Mouse (Mus musculus): ENCODE results near the gene Pde4b. TPM values are rescaled to one million over a fixed set of nuclear protein-coding genes. Genes with fewer than 3 reads are reported as not detected.

The Pde4b gene
- polyA plus RNA-seq, 1 experiment, result 78.9 TPM

DNA sequence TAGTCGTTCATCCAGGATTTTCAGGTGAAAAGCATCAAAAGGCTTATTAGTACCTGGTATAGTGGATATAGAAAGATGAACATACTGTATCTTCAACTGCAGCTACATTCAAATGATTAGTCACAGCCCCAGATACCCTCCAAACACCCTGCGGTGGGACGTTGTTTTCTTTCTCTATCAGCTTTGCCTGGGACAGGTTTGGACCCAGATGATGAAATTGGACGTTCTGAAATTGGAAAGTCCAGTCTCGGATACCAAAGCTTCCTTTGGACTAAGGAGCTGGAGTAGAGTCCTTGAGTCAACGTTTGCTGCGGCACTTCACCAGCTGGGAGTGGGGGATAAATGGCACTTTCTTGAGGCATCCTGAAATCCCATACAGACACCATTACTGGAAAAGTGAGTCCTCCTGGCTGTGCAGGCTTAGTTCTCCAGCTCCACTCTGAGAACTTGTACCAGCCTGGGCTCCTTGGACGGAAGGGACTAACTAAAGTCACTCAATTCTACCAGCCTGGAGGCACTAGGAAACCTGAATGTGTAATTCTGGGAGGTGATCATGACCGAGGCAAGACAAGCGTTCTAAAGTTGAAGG, 487.4 kb downstream of the Pde4b start:
- Histone ChIP-seq H3K27me3 (ENCODE audit: control insufficient read depth, insufficient read depth, low read length) (no peaks in the 10 kb centered on the region), H3K27ac (ENCODE audit: insufficient read depth, low read length) (no peak overlapping the region; the same call in 1 of the 2 replicates), H3K4me1 (ENCODE audit: control insufficient read depth, insufficient read depth, low read length) (peaks cover 23% of the 10 kb centered on the region), H3K4me3 (replicated peaks; ENCODE audit: insufficient read depth, low read depth, low read length) (no peak overlapping the region)
- no peak for DNase-seq
- WGBS, result 82% methylated on average over 10 of the region's 10 CpGs
- no peak for TF ChIP-seq POLR2A (IDR thresholded peaks at IDR 0.05; ENCODE audit: borderline replicate concordance, insufficient read depth, low read length)
- no peak for TF ChIP-seq CTCF (IDR thresholded peaks at IDR 0.05; ENCODE audit: borderline replicate concordance, insufficient read depth, low read depth, low read length)

DNA sequence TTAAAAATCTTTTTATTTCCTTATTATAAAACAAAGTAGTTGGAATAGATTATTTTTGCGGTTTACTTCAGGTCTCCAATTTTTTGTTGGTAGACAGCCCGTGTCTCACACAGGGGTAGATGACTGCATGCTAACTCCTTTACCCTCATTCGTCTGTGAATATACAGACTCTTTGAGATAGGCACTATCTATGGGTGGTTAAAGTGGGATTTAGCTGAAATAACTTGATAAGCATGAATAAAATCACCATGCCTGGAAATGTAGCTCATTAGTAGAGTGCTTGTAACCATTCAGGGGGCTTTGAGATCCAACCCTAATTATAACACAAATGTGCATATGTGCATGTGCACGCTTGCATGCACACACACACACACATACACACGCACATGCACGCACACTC, 488.8 kb downstream of the Pde4b start:
- WGBS, result 92% methylated on average over 6 of the region's 6 CpGs
- Histone ChIP-seq H3K4me3 (replicated peaks; ENCODE audit: insufficient read depth, low read depth, low read length) (no peak overlapping the region), H3K4me1 (ENCODE audit: control insufficient read depth, insufficient read depth, low read length) (peaks cover 16% of the 10 kb centered on the region), H3K27me3 (ENCODE audit: control insufficient read depth, insufficient read depth, low read length) (no peaks in the 10 kb centered on the region), H3K27ac (ENCODE audit: insufficient read depth, low read length) (no peak overlapping the region)
- DNase-seq, result no peak
- no peak for TF ChIP-seq CTCF (IDR thresholded peaks at IDR 0.05; ENCODE audit: borderline replicate concordance, insufficient read depth, low read depth, low read length)
- TF ChIP-seq POLR2A (IDR thresholded peaks at IDR 0.05; ENCODE audit: borderline replicate concordance, insufficient read depth, low read length), result no peak

DNA sequence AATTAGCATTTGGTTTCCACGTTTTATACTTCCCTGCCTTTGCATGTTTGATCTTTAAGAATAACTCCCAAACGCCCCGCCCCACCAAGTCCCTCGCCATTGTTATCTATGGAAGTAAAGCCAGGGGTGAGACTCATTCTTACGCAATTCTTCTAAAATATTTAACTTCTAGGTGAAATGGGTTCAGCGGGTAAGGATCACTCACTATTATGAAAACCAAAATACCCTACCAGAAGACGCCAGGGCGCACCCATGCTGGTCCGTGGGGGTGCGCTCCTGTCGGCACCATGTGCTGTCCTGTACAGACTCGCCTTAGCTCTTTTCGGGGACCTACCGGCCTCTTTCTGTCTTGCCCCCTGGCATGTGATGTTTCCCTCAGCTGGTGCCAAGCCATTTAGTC, 490.3 kb downstream of the Pde4b start:
- no peak overlapping the region for H3K4me3 ChIP-seq (replicated peaks; ENCODE audit: insufficient read depth, low read depth, low read length)

DNA sequence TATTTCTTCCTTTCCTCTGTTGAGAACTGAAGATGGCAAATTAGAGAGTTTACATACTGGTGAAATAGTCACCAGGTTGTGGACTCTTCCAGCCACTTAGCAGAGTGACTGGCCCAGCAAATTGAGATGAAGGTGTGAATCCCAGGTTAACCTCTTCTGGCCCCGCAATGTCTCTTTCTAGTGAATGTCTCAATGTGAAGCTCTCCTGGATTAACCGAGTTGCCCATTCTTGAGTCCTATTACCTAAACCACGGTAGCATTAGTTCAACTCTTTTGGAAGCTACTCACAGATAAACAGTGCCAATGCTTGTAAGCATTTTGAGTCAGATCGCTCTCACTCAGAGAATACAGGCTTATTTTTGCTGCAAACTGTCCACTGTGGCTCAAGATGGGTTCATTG, 491.7 kb downstream of the Pde4b start:
- DNase-seq, result no peak
- WGBS, result 85% methylated on average over 4 of the region's 4 CpGs

More for the DNA sequence above, 490.3 kb downstream of the Pde4b start:
- no peak for DNase-seq
- 84% methylated on average over 14 of the region's 14 CpGs for WGBS
- Histone ChIP-seq H3K27me3 (ENCODE audit: control insufficient read depth, insufficient read depth, low read length) (no peaks in the 10 kb centered on the region), H3K27ac (ENCODE audit: insufficient read depth, low read length) (no peak overlapping the region), H3K4me1 (ENCODE audit: control insufficient read depth, insufficient read depth, low read length) (peaks cover 20% of the 10 kb centered on the region)
- no peak for TF ChIP-seq POLR2A (IDR thresholded peaks at IDR 0.05; ENCODE audit: borderline replicate concordance, insufficient read depth, low read length)
- TF ChIP-seq CTCF (IDR thresholded peaks at IDR 0.05; ENCODE audit: borderline replicate concordance, insufficient read depth, low read depth, low read length), result no peak

DNA sequence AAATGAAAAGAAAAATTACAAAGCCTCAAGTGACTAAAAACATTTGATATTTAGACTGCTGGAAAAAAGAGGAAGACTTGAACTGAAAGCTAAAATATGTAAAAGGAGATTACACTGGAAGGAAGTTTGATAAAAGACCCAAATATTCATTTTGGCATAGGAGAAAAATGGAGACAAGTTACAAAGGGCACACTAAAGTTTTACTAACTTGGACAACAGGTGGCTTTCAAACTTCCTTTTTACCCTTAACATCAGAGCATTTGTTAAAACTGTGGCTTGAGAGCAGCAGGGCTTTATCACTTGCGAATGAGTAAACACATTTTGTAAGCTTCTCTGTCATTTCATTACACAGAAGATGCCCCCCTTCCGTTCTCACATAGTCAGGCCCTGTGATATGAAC, 492.4 kb downstream of the Pde4b start:
- 72% methylated on average over 2 of the region's 2 CpGs for WGBS
- Histone ChIP-seq H3K4me3 (replicated peaks; ENCODE audit: insufficient read depth, low read depth, low read length) (no peak overlapping the region), H3K27ac (ENCODE audit: insufficient read depth, low read length) (no peak overlapping the region), H3K4me1 (ENCODE audit: control insufficient read depth, insufficient read depth, low read length) (peaks cover 13% of the 10 kb centered on the region), H3K27me3 (ENCODE audit: control insufficient read depth, insufficient read depth, low read length) (no peaks in the 10 kb centered on the region)
- no peak for TF ChIP-seq POLR2A (IDR thresholded peaks at IDR 0.05; ENCODE audit: borderline replicate concordance, insufficient read depth, low read length)
- no peak for TF ChIP-seq CTCF (IDR thresholded peaks at IDR 0.05; ENCODE audit: borderline replicate concordance, insufficient read depth, low read depth, low read length)
- DNase-seq, result no peak

More for the DNA sequence above, 491.7 kb downstream of the Pde4b start:
- no peak for TF ChIP-seq POLR2A (IDR thresholded peaks at IDR 0.05; ENCODE audit: borderline replicate concordance, insufficient read depth, low read length)
- TF ChIP-seq CTCF (IDR thresholded peaks at IDR 0.05; ENCODE audit: borderline replicate concordance, insufficient read depth, low read depth, low read length), result no peak
- Histone ChIP-seq H3K4me1 (ENCODE audit: control insufficient read depth, insufficient read depth, low read length) (peaks cover 17% of the 10 kb centered on the region), H3K27ac (ENCODE audit: insufficient read depth, low read length) (no peak overlapping the region), H3K4me3 (replicated peaks; ENCODE audit: insufficient read depth, low read depth, low read length) (no peak overlapping the region), H3K27me3 (ENCODE audit: control insufficient read depth, insufficient read depth, low read length) (no peaks in the 10 kb centered on the region)

DNA sequence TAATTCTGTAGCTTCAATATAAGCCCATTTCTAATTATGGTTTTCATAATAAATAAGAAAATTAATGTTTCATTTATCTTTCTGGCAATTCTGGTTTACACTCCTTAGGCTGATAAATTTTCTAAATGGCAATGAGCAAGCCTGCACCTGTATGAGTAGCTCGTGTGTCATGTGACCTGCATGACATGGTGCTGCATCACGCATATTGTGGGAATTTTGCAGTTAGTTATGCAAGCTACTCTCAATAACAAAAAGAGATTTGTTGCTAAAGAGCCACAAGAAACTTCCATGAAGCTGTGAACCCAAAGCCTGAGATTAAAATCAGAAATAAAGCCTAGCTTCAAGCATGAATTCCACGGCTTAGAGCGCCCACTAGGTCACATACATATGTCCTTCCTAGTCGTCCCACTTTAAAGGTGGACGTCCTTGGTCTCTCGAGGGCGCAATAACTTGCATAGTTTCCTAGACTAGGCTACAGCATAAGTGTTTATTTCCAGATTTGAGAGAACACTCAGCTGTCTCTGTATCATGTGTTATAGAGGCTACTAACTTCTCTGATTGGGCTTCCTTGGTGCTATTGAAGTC, 494.9 kb downstream of the Pde4b start:
- Histone ChIP-seq H3K4me1 (ENCODE audit: control insufficient read depth, insufficient read depth, low read length) (peaks cover 9% of the 10 kb centered on the region), H3K27ac (ENCODE audit: insufficient read depth, low read length) (no peak overlapping the region), H3K27me3 (ENCODE audit: control insufficient read depth, insufficient read depth, low read length) (no peaks in the 10 kb centered on the region), H3K4me3 (replicated peaks; ENCODE audit: insufficient read depth, low read depth, low read length) (no peak overlapping the region)
- no peak for DNase-seq
- 92% methylated on average over 8 of the region's 8 CpGs for WGBS
- no peak for TF ChIP-seq POLR2A (IDR thresholded peaks at IDR 0.05; ENCODE audit: borderline replicate concordance, insufficient read depth, low read length)
- no peak for TF ChIP-seq CTCF (IDR thresholded peaks at IDR 0.05; ENCODE audit: borderline replicate concordance, insufficient read depth, low read depth, low read length)

DNA sequence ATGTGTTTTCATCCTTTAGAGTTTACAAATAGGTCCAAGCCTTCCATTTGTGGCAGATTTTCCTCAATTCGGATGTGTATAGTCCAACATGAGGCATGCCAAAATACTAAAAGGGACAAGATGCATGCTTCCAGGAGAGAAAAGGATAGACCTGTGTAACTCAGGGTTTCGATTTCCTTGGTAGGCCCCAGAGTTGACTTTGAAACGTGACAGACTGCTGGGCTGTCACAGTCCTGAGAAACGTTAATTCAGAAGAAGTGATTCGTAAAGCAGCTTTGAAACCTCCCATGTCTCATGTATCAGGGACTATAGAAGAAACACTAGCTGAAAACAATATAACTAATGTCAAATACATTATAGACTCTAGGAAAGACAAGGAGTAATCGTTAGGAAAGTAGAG, 495.6 kb downstream of the Pde4b start:
- peaks cover 9% of the 10 kb centered on the region for H3K4me1 ChIP-seq (ENCODE audit: control insufficient read depth, insufficient read depth, low read length)
- H3K4me3 ChIP-seq (replicated peaks; ENCODE audit: insufficient read depth, low read depth, low read length), result no peak overlapping the region
- TF ChIP-seq CTCF (IDR thresholded peaks at IDR 0.05; ENCODE audit: borderline replicate concordance, insufficient read depth, low read depth, low read length), result no peak
- TF ChIP-seq POLR2A (IDR thresholded peaks at IDR 0.05; ENCODE audit: borderline replicate concordance, insufficient read depth, low read length), result no peak
- 68% methylated on average over 6 of the region's 6 CpGs for whole genome bisulfite sequencing
- DNase-seq, result no peak
- no peak overlapping the region for H3K27ac ChIP-seq (ENCODE audit: insufficient read depth, low read length)
- H3K27me3 ChIP-seq (ENCODE audit: control insufficient read depth, insufficient read depth, low read length), result no peaks in the 10 kb centered on the region

DNA sequence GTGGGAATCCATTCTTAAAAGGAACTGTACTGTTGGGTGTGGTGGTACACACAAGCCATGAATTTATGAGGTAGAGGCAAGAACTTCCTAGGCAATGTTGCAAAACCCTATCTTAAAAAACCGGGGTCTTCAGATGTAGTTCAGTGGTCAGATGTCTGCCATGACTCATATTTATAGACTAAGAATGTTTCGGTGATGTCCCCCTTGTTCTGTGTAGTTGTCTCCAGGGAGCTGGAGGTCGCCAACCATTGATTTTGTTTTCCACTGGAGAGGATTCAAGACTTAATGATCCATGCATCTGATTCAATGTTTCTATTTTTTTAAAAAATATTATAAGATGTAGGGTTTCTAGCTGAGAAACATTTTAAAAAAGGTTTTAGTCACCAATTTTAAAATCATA, 496.1 kb downstream of the Pde4b start:
- H3K27ac ChIP-seq (ENCODE audit: insufficient read depth, low read length), result no peak overlapping the region
- H3K4me3 ChIP-seq (replicated peaks; ENCODE audit: insufficient read depth, low read depth, low read length), result no peak overlapping the region
- DNase-seq, result no peak
- TF ChIP-seq POLR2A (IDR thresholded peaks at IDR 0.05; ENCODE audit: borderline replicate concordance, insufficient read depth, low read length) (no peak), CTCF (IDR thresholded peaks at IDR 0.05; ENCODE audit: borderline replicate concordance, insufficient read depth, low read depth, low read length) (no peak)
- WGBS, result 68% methylated on average over 3 of the region's 3 CpGs
- H3K27me3 ChIP-seq (ENCODE audit: control insufficient read depth, insufficient read depth, low read length), result no peaks in the 10 kb centered on the region
- peaks cover 9% of the 10 kb centered on the region for H3K4me1 ChIP-seq (ENCODE audit: control insufficient read depth, insufficient read depth, low read length)
